Mouse (Mus musculus) kidney, adult 2 months (tissue): ENCODE results near the gene Sh3gl1. TPM values are rescaled to one million over a fixed set of nuclear protein-coding genes. Genes with fewer than 3 reads are reported as not detected.

Experiments
- DNase-seq: peaks from one replicate; pipeline ENCODE4 v3.0.0; 2021
- H3K27ac ChIP-seq: fragments of 200-500 bp; 2 replicates; pipeline ENCODE4 v1.5.1; 2012; ENCODE audit warnings: low read depth, low read length, control low read depth, inconsistent platforms; ENCODE audit not compliant: insufficient read depth
- H3K27me3 ChIP-seq: fragments of 200-500 bp; replicated peaks from 2 replicates; pipeline ENCODE4 v1.6.1; 2012; ENCODE audit warnings: mild to moderate bottlenecking, moderate library complexity, low read length, inconsistent platforms; ENCODE audit not compliant: control insufficient read depth, insufficient read depth
- H3K36me3 ChIP-seq: fragments of 200-500 bp; 2 replicates; pipeline ENCODE4 v1.6.1; 2012; ENCODE audit warnings: mild to moderate bottlenecking, moderate library complexity, low read length, inconsistent platforms; ENCODE audit not compliant: control insufficient read depth, insufficient read depth
- H3K4me1 ChIP-seq: fragments of 200-500 bp; 2 replicates; pipeline ENCODE4 v1.6.1; 2011; ENCODE audit warnings: low read length; ENCODE audit not compliant: control insufficient read depth, insufficient read depth
- H3K4me3 ChIP-seq: fragments of 200-500 bp; 2 replicates; pipeline ENCODE4 v1.5.1; 2011; ENCODE audit warnings: mild to moderate bottlenecking, low read depth, low read length, control low read depth; ENCODE audit not compliant: insufficient read depth
- CTCF ChIP-seq: fragments of 200-500 bp; conservative IDR thresholded peaks from 2 replicates; pipeline ENCODE4 v1.5.1; 2011; ENCODE audit warnings: low read depth, mild to moderate bottlenecking, control low read depth, low read length, moderate library complexity, mixed read lengths; ENCODE audit not compliant: insufficient read depth, insufficient read length
- POLR2A ChIP-seq: fragments of 200-500 bp; IDR thresholded peaks from one replicate; pipeline ENCODE4 v1.6.1; 2011; ENCODE audit warnings: low read depth, low read length, control low read depth
- WGBS: fragments of 180-500 bp; shearing (Covaris S2); methylation state at CpG from one replicate; pipeline ENCODE4 v1.1.7; 2018; 5-methylcytosine and 5-hydroxymethylcytosine counted together
- polyA plus RNA-seq: library from polyadenylated mRNA; depleted of rRNA; stranded (reverse); fragments of >200 nt; gene quantifications from 2 replicates; pipeline ENCODE4 v1.2.3, GENCODE M21; 2012

Sh3gl1 gene
- polyA plus RNA-seq, 1 experiment, result 48.7 TPM

GRCm38 (mm10) chr17:56032127-56032733 lies 4.2 kb downstream of the Sh3gl1 start:
- TF ChIP-seq CTCF, result no peak
- no peak for TF ChIP-seq POLR2A
- WGBS, result 35% methylated on average over 6 of the region's 6 CpGs
- Histone ChIP-seq H3K4me3 (no peak overlapping the region), H3K27ac (no peak overlapping the region), H3K4me1 (peaks cover 44% of the 10 kb centered on the region), H3K27me3 (no peaks in the 10 kb centered on the region), H3K36me3 (no peaks in the 10 kb centered on the region)
- DNase-seq, result peak; percentile 61

- no peak overlapping the region for H3K4me3 ChIP-seq
- no peaks in the 10 kb centered on the region for H3K27me3 ChIP-seq
- no peaks in the 10 kb centered on the region for H3K36me3 ChIP-seq
- no peak for DNase-seq
- H3K4me1 ChIP-seq, result peaks cover 50% of the 10 kb centered on the region
- H3K27ac ChIP-seq, result no peak overlapping the region
- WGBS, result 84% methylated on average over 7 of the region's 7 CpGs
- TF ChIP-seq POLR2A (no peak), CTCF (no peak)
These were observed 5.0 kb downstream of the Sh3gl1 start for GRCm38 (mm10) chr17:56031431-56031830.

- H3K27ac ChIP-seq, result peak overlapping the region; percentile 3; the same call in 1 of the 2 replicates
- DNase-seq, result peak; percentile 81
These were observed 5.5 kb downstream of the Sh3gl1 start for GRCm38 (mm10) chr17:56030919-56031318.

GRCm38 (mm10) chr17:56030238-56030870 lies 6.1 kb downstream of the Sh3gl1 start:
- no peak overlapping the region for H3K4me3 ChIP-seq
- no peaks in the 10 kb centered on the region for H3K36me3 ChIP-seq
- WGBS, result 61% methylated on average over 9 of the region's 9 CpGs
- H3K4me1 ChIP-seq, result peaks cover 55% of the 10 kb centered on the region
- H3K27ac ChIP-seq, result peak overlapping the region; percentile 3; the same call in 1 of the 2 replicates
- TF ChIP-seq CTCF (no peak), POLR2A (no peak)
- no peak for DNase-seq
- no peaks in the 10 kb centered on the region for H3K27me3 ChIP-seq

More at GRCm38 (mm10) chr17:56030919-56031318, 5.5 kb downstream of the Sh3gl1 start:
- Histone ChIP-seq H3K4me3 (no peak overlapping the region), H3K4me1 (peaks cover 54% of the 10 kb centered on the region), H3K27me3 (no peaks in the 10 kb centered on the region), H3K36me3 (no peaks in the 10 kb centered on the region)
- 15% methylated on average over 5 of the region's 5 CpGs for WGBS
- TF ChIP-seq CTCF (peak; percentile 29), POLR2A (no peak)

- WGBS, result 49% methylated on average over 5 of the region's 5 CpGs
- no peak overlapping the region for H3K4me3 ChIP-seq
- H3K36me3 ChIP-seq, result no peaks in the 10 kb centered on the region
- TF ChIP-seq CTCF (no peak), POLR2A (no peak)
- H3K27ac ChIP-seq, result no peak overlapping the region
- no peaks in the 10 kb centered on the region for H3K27me3 ChIP-seq
- peak; percentile 41 for DNase-seq
- H3K4me1 ChIP-seq, result peaks cover 48% of the 10 kb centered on the region
These were observed 8.5 kb downstream of the Sh3gl1 start for GRCm38 (mm10) chr17:56027801-56028441.

GRCm38 (mm10) chr17:56026881-56027280 lies 9.6 kb downstream of the Sh3gl1 start:
- no peak overlapping the region for H3K27ac ChIP-seq
- no peak overlapping the region for H3K4me3 ChIP-seq
- no peaks in the 10 kb centered on the region for H3K36me3 ChIP-seq
- peaks cover 44% of the 10 kb centered on the region for H3K4me1 ChIP-seq
- TF ChIP-seq CTCF (no peak), POLR2A (no peak)
- H3K27me3 ChIP-seq, result no peaks in the 10 kb centered on the region
- 19% methylated on average over 1 of the region's 1 CpGs for WGBS
- DNase-seq, result peak; percentile 53

GRCm38 (mm10) chr17:56026303-56026702 lies 10.1 kb downstream of the Sh3gl1 start:
- H3K4me3 ChIP-seq, result no peak overlapping the region
- no peak for TF ChIP-seq POLR2A
- TF ChIP-seq CTCF, result no peak
- no peak for DNase-seq
- H3K4me1 ChIP-seq, result peaks cover 44% of the 10 kb centered on the region
- WGBS, result 57% methylated on average over 1 of the region's 1 CpGs
- no peaks in the 10 kb centered on the region for H3K27me3 ChIP-seq
- no peak overlapping the region for H3K27ac ChIP-seq
- no peaks in the 10 kb centered on the region for H3K36me3 ChIP-seq
